Mouse (Mus musculus) spleen, adult 18-20 months (tissue): ENCODE data around the gene Gas2l2.

Source experiments
- DNase-seq, 2 experiments: peaks; one replicate each; pipeline ENCODE4 v3.0.0; 2022; ENCODE audit warnings: mixed read lengths in 2 of 2

Gene Gas2l2

DNA sequence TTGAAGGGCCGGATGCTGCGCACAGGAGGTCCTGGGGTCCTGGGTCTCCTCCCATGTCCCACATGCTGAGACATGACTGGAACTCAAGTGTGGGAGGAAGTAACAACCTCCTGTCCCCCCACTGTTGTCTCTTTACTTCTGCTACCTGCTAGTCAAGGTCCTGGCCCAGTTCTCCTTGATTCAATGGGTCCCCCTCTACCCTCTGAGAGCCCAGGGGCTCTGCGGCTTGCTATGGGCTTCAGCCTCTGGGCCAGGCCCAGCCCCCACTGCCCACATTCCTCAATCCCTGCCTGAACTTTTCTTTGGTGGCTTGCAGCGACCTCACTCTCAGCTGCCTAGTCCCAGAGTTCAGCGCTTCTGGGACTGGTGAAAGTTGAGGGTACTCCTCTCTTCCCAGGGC is at the start of gene Gas2l2:
Gas2l2 (minus strand) TSS at position 101 of the 400 bp plus-strand sequence.
- DNase-seq, result no peak

DNA sequence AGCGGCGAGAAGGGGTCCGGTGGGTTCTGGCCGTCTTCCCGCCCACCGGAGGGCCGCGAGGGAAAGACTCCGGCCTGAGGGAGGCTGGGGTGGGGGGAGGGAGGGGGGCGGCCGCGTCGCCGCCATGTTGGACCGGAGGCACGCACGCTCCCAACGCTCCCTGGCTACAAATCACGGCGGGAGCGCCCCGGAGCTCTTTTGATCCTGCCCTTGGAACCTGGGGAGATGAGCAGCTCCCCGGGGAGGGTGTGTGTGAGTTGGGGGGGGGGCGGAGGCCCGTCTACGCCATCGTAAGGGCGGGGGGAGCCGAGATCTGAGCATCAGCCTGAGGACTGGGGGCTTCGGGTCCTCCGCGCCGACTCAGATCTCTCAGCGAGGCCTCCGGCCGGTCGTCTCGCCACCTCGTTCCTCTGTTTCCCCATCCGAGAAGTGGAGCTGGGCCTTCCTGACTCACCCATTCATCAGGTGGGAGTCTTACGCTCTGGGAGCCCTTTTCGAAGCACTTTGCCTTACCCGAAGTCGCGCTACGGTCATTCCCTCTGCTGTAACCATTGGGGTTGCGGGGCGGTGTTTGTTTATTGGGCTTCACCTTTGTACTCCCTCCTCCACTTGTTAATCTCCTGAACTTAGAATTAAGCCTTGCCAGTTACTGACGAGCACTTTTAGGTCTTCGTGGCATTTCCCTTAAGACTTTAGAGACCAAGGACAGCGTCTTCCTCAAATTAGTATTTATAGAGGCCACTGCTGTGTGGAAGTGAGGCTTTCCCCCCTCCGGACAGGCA is 44.2 kb upstream of the Gas2l2 start:
- peak in 1 of 2 experiments; percentile 22 for DNase-seq

DNA sequence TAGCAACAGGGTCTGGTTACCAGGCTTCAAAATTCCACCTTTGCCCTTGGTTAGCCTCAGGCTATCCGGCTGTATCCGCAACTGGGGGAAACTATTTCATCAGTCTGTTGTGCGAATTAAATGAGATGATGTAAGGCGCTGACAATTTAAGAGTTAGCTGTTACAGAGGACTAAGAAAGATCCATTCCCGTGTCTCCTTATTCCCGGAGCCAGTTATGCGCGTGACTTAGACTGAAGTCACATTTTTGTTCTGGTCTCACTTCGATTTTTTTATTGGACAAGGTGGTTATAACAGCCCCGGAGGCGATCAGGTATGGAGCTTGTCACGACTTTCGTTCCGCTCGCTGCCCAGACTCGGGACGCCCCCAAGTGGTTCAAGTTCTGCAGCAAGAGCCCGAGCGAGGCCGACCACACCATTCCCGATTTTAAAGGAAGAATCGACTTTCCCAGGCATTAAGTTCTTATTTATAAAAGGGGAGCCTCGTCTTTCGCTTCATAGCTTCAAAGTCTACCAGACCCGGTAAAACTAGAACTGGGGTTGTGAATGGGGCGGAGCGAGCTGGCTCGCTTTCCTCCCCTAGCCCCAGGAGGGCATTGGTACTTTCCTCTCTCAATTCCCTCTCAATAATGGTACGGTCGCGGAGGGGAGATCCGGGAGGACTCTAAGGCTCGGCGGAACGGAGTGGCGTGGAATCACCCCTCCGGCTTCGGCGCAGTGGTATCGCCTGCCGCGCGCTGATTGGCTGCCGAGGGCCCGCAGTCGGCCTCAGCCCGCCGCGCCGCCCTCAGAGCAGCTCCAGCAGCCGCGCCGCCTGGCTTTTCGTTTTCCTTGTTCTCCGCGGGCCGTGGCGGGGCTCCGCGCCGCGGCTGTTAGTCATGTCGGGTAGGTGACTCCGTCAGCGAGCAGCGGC is 43.3 kb upstream of the Gas2l2 start, which contains the start of gene Taf15:
Taf15 (plus strand) TSS at position 763 of the 911 bp plus-strand sequence.
- peak; percentile 97 for DNase-seq

DNA sequence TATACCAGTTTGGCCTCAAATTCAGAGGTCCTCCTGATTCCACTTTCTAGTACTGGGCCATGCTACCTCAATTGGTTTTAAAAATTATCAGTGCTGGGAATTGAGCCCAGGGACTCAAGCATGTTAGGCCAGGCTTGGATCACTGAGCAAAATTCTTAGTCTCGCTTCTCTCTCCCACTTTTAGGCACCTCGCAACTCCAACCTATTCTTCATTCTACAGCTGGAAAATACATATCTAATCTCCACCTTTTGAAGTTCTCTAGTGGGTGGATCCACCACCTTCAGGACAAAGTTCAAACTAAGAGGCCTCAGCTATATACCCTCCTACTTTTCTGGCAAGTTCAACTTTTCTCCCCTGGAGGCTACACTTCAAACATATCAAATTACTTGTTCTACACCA is 42.5 kb upstream of the Gas2l2 start:
- DNase-seq, result no peak

DNA sequence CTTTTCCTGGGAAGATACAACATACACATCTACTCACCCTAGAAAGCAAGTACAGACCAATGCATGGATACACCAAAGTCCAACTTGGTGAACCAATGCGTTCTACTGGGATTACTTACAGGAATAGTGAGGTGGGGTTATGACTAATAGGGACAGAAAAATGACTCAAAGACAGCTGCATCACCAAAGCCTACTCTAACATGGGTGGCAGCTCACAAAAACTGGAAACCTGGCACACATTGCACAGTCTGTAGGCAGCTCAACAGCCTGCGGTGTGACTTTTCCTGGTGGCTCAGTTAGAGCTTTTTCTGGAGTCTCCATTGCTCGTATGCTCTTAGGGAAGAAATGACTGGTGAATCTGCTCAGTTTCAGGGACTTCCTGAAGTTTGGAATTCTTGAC is 39.5 kb upstream of the Gas2l2 start:
- DNase-seq, result no peak

DNA sequence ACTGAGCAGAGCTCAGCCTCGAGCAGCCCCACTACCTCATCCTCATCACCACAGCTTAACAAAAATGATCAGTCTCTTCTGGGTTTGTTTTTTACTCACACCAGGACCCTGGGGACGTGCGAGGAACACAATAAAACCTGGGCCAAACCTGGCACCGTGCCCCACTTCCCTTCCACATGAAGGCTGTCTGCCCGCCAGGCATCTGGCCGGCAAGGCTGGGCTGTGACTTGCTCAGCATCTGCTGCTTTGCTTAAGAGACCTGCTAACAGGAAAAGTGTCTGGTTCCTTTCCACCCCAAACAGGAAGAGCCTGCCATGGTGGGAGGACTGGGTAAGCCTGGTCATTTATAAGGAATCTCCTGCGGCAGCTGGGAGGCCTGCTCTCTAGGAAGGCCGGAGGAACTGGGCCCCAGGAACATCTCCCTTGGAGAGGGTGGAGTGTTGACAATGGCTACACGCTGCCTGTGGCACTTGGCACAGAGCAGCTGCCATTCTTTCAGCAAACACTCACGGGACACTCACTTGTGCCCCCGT is 37.9 kb upstream of the Gas2l2 start:
- no peak for DNase-seq

DNA sequence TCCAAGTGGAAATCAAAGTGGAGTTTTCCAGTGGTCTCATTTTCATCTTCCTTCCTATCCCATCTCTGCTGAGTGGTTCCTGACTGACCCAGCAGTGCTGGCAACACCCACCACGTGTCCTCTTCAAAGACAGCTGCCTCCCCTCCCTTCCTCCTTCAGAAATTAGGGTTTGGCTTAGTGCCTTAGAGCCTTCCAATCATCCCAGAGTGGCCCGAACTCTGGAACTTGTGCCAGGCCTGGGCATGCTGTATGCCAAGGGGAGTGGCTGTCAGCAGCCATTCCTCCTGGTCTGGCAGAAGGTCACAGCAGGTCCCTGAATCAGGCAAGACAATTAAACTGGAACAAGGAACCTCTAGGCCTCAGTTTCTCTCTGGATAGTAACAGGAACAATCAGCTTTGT is 36.7 kb upstream of the Gas2l2 start:
- DNase-seq, result no peak

DNA sequence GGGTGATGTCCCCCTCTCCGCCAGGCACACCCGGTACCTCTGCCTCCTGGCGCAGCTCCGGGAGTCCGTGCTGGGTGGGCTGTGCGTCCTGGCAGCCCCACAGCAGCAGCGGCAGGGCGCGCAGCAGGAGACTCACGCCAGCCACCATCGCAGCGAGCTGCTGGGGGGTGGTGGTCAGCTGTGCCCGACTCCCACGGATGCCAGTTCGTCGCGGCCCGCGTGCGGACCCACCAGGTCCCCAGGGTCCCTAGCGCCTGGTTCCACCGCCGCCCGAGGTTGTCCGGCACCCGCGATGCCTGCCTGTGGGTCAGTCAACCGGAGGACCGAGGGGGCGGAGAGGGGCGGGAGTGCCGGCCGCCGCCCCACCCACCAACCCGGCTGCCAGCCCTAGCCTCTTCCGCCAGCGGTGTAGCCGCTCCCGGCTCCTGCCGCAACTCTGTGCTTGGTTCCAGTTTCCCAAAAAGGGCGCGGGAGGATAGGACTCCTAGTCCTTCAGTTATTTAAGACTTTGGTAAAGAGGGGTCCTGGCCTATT is 33.5 kb upstream of the Gas2l2 start, which contains the start of gene Mmp28:
Mmp28 (minus strand) TSS at position 361 of the 534 bp plus-strand sequence.
- peak; percentile 39 to 55 for DNase-seq

DNA sequence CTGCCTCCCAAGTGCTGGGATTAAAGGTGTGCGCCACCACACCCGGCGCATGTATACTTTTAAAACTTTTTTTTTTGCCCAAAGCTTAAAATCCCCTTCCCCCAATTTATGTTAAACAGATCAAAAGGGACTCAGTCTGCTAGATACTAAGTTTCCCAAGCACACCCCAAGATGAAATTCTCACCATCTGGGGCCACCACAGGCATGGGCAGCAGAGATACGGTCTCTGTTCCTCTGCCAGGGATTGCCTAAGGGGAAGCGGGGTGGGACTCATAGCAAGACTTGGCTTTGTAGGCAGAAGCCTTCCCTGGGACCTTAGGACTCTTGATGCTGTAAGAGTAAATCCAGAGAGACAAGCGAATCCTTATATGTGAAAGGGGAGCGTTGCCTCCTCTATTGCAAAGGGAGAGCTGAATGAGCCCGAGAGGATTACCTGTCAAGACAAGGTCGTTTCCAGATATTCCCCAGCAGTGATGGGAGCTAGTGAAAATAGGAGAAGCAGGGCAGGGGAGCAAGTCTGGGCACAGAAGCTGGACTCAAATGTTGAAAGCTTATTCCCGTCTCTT is 32.3 kb upstream of the Gas2l2 start:
- no peak for DNase-seq

DNA sequence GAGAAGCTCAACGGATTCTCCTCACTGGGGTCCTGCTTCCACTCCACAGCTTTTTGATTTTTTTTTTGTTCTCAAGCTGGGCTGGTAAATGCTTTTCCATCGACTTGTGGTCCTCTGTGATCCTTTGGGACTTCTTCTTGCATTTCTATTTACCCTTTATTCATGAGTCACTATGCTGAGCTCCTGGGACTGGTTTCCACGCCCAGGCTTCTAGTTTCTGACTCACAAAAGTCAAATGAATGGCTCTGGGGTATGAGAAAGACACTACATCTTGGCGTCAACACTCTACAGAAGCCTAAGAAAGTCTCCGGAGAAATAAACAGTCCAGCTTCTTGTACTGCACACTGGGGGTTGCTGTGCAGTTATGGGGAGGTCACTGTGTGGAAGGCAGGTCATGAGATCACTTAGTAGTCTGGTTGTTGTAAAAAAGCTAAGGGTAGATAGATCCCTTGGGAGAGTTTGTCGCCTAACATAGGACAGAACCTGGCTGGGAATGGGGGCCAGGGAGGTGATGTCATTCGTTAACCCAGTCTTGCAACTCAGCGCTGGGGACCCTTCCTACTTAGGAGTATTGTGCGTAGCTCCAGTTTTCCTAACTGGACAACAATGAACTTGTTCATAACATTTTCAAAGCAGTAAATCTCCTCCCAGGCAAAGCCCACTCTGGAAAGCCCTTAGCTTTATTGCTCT is 28.8 kb upstream of the Gas2l2 start:
- no peak for DNase-seq

DNA sequence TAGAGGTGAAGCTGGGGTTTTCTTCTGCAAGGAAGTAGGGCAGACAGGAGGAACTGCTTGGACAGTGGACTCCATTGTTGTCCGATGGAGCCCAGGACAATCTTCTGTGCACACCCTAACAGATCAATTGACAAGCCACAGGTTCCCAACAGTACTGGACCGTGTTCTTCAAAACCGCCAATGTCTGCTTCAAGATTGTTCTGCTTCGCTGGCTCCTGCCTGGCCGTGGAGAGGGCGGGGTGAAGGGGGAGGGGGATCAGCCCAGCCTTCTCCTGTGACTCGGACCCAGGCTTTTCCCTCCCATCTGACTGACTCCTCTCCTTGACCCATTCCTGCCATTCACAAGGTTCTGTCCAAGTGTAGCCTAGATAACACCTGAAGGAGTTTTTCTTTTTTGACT is 28.0 kb upstream of the Gas2l2 start:
- DNase-seq, result no peak

DNA sequence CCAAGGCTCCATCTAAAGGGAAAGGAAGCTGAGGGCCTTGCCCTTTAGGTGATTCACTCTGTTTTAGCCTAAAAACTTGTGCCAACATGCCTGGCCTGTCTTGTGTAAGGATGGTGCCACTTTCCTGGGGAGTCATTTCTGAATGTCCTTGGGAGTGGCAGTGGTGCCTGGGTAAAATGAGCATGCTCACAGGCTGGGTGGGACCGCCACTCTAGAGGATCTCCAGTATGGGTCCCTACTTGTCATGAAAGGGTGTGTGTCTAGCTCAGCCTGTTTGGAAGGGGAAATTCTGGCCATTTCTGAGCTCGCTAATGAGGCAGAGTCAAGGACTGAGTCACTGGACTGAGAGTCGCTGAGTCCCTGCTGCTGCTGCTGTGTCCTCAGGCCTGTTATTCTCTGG is 26.4 kb upstream of the Gas2l2 start:
- no peak for DNase-seq

DNA sequence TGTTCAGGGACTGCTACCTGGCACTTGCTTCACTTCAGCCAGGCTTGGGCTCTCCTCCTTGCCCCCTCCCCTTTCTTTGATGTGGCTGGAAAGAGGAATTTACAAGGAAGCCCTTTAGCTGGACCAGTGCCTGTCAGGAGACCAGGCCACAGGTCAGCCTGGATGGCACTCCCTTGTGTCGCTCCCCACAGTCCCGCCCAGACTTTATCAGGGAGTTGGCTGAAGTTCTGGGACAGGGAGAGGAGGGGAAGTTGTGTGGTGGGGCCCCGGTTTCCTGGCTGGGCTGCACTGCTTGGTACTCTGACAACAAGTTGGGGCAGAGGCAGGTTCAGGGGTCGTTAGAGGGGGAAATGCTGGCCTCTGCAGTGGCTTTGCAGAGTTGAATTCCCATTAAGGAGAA is 25.3 kb upstream of the Gas2l2 start:
- no peak for DNase-seq

DNA sequence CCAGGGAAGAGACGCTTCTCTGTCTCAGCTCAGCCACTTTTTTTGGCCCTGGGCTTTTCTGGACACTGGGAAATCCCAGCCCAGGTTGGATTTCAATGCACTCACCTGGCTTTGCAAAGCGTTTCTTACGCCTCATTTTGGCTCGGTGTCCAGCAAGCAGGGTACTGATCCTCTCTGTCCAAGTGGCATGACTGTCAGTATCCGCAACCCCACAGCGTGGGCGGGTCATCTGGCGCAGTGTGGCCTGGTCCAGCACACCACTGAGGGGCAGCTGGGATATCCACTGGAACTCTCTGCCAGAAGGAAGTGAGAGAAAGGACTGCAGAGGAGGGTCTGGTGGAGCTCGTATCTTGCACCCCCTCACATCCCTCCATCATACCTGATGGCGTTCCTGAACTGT is 22.0 kb upstream of the Gas2l2 start:
- DNase-seq, result no peak

DNA sequence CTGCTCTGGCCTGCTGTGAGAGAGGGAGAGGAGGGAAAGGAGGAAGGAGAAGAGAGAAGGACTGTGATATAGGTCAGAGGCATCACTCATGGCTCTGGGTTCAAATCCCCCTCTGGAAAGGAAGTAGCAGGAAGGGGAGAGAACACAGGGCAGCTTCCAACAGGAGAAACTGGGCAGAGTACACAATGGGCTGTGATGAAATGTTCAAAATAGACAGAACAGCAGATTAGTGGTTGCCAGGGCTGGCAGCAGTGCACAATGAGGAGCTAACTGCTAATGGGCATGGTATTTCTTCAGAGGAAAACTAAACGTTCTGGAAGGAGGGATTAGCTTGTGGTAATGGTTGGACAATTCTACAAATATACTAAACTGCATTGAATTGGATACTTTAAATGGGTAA is 21.3 kb upstream of the Gas2l2 start:
- DNase-seq, result no peak

DNA sequence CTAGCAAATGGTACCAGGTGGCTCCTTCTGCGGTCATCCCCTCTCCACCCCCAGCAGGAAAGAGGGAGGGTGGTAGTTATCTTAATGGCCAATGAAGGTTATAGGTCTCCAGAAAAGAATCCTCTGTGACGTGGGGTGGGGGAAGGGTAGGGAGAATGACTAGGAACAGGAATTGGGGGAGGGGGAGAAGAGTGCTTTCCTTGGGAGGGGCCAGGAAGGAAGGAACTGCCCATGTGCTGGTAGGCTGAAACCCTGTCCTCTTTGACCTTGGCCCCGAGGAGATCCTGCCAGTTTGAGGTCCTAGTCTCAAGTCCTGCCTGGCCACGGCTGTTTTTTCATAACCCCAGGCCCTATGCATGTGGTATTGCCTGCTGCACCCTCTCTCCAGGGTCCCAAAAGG is 20.0 kb upstream of the Gas2l2 start:
- no peak for DNase-seq

DNA sequence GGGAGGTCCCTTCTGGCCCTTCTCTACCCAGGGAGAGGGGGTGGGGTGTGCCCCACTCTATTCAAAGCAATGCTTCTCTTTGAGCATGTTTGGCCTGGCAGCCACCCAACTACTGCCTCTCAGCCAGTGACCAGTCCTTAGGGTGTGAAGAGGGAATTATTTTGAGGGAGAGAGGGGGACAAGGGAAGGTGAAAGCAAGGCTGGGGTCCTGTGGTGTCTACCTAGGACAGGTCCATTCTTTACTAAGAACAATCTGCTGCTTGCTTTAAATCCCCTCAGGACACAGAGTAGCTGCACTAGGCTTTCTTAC is 19.6 kb upstream of the Gas2l2 start:
- no peak for DNase-seq

DNA sequence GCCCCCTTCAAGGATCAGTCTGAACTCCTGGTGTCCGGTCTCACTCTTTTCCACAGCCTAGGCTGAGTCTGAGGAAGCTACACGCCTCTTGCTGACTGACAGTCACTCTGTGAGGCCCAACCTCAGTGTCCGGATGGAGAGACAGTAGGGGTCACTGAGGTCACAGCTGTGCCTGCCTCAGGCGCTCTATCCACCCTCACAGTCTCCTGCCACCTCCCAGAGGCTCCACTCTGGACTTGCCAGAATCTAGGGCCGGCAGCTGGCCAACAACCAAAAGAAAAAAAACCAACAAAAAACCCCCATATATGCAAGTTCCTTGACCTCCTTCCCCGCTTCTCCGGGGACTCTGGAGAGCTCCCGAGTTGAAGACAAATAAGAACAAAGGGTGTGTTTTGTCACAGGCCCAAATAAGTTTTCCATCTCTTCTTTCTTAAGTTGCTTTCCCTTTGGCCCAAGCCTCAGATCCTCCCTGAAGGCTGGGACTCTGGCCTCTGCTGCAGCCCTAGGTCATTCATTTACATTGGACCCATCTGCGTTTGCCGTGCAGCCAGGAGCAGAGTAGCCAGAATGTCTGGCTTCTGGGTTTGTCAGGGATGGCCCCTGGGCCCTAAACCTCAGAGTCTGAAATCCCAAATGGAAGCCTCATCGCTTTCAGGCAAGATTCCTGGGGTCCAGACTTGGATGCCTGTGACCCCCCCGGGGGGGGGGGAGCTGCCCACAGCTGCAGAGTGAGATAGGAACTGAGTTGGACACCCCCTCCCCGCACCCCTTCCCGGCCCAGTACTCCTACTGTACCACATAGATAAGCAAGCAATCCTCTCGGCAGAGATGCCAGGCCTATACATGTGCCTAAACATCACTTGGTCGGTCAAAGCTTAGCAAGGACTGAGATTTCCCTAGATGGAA is 19.0 kb upstream of the Gas2l2 start:
- DNase-seq, result no peak

DNA sequence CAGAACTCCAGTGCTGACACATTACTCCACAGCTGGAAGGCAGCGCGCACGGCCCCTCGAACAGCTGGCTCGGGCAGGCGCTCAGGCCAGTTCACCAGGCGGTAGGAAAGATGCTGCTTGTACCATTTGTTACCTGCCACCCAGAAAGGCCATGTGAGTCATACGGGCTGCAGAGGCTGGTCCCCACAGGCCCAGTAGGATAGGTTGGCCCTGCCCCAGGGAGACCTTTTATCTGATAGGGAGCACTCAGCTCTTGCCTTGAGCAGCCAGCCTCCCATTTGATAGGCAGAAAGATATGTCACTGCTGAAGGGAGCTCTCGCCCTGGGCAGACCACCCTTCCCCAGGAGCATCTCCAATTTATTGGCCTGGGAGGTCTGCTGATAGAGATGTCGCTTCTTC is 18.4 kb upstream of the Gas2l2 start:
- no peak for DNase-seq

DNA sequence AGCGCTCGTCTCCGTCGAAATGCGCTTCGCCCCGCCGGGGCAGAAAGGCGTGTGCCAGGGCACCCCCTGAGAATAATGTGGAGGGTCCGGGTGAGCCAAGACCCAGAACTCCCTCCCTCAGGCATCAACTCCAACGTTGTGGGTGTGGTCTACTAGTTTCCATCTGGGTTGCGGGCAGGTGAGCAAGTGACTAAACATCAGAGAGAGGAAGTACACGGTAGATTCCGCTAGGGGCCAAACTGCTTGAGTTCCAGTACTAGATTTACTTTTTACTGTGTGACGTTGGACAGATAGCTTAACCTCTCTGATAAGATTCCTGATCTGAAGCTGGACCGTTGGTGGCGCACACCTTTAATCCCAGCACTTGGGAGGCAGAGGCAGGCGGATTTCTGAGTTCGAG is 15.7 kb upstream of the Gas2l2 start:
- no peak for DNase-seq

DNA sequence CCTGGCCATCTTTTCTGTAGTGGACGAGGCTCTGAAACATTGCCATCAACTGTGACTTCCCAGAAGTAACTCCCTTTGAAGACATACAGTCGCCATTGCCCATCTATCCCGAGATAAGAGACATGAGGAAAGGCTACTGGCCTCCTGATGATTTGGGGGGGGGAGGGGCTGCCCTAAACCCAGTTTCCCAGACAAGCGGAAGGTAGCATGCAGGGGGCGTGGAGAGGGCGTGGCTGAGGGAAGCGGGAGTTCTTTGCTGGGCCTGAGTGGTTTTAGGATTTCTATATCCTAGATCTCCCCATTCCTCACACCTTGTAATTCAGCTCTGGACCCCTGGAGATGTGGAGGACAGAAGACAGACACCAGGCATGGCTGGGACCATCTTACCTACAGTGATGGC is 14.6 kb upstream of the Gas2l2 start:
- DNase-seq, result no peak
